Mouse (Mus musculus) frontal cortex, postnatal 14 days (tissue): ENCODE results near the gene Washc4.
"Not testable (repeated sequence)": the region's sequence is repeated elsewhere in the genome, so short reads cannot be mapped to it uniquely, and the experiment has no call there.

Experiments
- DNase-seq, 2 experiments: peaks; one replicate each; pipeline ENCODE4 v3.0.0; 2022; ENCODE audit warnings: low spot score in 2 of 2

Washc4 gene

DNA sequence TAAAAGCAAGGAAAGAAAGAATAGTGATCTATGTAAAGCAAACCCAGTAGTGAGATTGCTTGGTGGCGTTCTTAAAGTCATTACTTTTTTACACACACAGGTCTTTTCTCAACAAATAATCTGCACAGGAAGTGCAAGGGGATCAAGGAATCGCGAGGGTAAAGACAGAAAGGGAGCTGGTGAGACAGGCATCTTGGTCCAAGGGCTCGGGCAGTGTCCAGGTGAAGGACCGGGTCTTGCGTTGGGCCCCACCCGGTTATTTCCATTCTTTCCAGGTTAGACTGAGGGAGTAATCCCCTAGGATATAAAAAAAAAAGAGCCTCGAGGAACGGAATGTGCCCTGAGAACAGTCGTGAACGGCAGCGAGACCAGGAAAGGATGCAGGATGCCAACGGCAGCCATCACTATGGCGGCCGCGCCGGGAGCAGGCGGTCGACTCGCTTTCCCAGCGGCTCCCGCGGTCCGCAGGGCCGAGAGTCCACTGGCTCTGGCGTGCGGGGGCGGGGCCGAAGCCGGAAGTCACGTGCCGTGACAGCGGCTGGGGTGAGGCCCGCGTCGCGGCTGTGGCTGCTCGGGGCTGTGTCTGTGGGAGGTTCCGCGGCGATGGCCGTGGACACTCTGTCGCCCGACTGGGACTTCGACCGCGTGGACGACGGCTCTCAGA is at the start of gene Washc4:
Gene Washc4, plus strand, starts transcription at position 314 of the 664 bp plus-strand sequence.
- peak; percentile 88 to 94 for DNase-seq

DNA sequence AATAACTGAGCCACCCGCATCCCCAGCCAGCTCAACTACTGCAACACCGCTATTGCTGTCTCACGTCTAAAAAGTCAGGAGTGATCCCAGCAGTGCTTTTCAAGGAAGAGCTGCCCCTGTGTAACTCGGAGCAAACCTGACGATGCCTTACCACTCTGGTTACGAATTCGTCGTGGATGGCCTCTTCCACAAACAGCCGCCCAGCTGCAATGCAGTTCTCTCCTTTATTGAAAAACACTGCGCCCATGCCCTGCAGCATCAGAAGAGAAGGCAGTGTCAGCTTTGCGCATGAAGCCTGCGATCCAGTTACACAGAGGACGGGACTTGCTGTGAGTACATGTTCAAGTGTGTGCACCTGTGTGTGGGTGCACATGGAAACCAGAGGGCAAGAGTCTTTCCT is 46.2 kb upstream of the Washc4 start:
- DNase-seq, result no peak

DNA sequence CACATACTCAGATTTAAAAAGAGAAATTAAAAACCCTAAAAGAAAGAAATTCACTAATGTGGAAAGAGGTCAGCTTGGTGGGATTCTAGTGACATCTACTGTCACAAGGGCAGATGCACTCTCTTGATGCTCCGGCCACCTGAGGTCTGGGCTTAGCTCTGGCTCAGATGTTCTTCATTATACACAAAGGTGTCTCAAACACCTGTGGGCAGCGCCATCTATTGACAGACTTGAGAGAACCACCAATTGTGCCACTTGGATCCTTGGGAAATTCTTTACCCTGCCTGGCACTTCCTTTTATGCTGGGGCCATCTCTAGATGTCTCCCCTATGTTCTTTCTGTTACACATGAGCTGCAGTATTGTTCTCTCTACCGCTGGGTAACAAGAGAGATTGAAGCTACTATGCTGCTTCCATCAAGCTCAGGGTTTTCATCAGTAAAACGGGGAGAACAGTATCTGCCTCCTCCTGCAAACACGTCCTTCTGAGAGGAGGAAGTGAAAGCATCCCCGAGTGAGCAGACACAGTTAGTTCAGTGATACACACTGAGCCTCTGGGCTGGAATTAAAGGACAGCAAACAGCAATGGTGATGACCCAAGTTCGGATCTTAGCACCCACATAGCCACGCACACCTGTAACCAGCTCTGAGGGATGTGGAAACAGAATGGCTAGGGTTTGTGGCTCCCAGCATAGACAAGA is 34.4 kb upstream of the Washc4 start:
- DNase-seq, result no peak

DNA sequence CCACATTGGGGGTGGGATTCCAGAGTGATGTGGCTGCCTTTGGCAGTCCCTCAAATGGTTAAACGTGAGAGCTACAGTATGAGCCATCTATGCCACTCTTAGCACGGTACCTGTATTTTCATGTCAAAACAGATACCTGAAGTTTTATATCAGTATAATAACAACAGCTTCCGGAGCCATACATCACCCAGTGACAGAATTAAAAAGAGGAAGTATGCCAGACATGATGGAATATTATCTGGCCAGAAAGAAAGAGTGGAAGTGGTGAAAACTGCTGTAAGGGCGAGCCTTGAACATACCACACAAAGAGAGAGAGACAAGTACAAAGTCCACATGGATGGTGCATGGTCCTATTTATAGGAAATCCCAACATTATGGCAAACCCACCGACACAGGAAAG is 32.2 kb upstream of the Washc4 start:
- DNase-seq, result no peak

DNA sequence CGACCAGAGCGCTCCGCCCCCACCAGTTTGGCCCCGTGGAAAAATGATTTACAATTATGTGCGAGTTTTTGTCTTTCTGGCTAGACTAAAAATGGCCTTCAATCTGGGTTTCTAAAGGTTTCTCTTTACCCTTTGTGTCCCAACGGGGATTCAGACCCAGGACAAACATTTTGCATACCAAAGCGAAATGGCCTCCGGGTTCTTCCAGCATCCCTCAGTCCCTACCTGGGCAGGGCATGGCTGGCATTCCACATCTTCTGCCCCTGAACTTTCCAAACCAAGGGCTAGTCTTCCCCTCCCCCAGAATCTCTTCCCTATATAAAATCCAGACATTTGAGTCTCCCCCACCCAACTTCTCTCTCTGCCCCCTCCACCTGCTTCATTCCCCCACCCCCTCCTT is 29.8 kb upstream of the Washc4 start:
- DNase-seq, result no peak

DNA sequence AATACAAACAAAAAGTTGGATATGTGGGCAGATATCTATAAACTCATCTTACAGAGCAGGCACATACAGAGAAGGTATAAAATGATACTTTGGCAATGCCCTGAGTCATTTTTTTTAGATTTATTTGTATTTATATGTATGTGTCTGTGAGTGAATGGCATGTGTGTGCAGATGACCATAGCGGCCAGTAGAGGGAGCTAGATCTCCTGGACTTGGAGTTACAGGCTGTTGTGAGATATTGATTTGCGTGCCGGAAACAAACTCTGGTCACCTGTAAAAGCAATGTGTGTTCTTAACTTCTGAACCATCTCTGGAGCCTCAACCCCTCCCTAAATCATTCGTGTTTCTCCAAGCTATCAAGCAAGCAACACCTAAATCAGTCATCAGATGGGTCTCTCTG is 22.6 kb upstream of the Washc4 start:
- DNase-seq, result no peak

DNA sequence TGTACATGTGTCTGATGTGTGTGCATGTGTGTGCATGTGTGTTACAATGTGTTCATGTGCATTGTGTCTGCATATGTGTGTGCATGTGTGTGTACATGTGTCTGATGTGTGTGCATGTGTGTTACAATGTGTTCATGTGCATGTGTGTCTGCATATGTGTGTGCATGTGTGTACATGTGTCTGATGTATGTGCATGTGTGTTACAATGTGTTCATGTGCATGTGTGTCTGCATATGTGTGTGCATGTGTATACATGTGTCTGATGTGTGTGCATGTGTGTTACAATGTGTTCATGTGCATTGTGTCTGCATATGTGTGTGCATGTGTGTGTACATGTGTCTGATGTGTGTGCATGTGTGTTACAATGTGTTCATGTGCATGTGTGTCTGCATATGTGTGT is 19.3 kb upstream of the Washc4 start:
- not testable (repeated sequence) for DNase-seq

DNA sequence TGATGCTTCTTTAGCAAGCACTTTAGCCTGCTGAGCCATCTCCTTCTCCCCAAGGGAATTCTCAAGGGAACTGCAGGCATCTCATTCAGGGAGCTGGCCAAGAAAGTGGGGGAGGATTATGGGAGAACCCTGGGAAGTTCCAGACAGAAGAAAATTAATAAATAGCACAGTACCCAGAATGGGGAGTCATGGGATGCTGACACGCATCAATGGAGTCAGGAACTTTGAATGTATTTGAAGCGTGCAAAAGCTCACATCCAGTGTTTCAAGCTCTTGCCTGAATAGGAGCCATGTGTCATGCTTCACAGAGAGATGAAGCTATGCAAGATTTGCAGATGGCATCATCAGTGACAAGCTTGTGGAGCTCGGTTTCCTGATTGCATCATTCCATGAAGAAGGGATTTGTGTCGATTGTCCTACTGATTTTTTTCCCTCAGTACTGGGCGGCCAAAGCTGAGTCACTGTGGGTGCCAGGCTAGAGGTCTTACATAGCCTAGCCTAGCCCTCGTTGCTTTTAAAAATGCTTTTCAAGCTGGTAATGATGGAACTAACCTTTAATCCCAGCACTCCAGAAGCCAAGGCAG is 13.1 kb upstream of the Washc4 start:
- DNase-seq, result no peak

DNA sequence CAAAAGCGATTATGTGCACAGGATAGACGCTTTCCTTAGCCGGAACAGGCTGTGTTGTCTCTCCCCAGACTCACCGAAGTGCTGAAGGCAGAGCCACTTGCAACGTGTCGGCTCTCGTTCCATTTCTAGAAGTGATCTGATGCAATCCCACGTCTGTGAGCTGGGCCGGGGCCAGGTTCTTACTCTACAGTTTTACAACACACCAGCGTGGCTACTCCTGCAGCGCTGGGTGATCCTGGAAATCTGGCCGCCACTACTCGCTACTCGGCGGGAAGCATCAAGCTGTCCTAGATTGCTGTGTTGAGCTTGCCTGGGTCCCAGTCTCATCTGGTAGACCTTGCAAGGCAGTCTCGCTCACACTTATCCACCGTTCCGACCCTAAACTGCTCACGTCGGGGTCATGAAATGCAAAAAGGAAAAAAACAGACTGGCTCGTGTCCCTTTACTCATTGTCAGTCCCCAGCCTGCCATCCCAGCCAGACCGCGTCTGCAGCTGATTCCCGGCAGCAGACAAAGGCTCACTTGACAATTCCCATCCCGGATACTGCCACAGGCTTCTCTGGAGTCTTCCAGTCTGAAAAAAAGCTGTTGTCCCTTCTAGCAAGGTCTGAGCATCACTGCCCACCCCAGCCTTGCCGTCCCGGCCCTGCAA is 10.2 kb upstream of the Washc4 start:
- DNase-seq, result peak; percentile 47 to 55

DNA sequence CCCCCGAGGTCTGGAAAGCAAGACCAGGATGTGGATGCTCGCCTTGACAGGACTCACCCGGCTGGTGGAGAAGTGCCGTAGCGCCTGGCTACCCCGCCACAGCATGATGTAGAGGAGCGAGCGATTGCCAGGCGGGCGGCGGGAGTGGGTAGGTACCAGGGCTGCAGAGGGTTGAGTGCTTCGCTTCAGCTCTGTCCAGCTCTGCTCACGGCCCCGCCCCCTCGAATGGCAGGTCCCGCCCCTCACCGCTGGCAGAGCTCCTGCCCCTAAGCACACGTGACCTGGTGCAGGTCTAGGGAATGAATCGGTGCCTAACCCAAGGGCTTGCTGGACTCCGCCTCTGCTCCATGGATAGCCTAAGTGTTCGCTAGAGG is 9.7 kb upstream of the Washc4 start, which contains the start of gene Aldh1l2:
Gene Aldh1l2, minus strand, starts transcription at position 231 of the 374 bp plus-strand sequence.
- peak in 1 of 2 experiments; percentile 36 for DNase-seq

DNA sequence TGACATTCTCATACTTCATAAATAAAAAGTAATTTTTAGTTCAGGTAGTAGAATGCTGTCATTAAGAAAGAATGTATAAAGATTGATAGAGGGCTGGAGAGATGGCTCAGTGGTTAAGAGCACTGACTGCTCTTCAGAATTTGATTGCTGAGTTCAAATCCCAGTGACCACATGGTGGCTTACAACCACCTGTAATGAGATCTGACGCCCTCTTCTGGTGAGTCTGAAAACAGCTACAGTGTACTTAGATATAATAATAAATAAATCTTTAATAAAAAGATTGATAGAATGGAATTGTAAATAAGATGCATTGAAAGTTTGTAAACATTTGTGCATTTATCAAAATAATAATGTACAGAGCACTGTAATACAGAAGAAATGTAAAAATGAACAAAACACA is 7.1 kb upstream of the Washc4 start:
- no peak for DNase-seq

DNA sequence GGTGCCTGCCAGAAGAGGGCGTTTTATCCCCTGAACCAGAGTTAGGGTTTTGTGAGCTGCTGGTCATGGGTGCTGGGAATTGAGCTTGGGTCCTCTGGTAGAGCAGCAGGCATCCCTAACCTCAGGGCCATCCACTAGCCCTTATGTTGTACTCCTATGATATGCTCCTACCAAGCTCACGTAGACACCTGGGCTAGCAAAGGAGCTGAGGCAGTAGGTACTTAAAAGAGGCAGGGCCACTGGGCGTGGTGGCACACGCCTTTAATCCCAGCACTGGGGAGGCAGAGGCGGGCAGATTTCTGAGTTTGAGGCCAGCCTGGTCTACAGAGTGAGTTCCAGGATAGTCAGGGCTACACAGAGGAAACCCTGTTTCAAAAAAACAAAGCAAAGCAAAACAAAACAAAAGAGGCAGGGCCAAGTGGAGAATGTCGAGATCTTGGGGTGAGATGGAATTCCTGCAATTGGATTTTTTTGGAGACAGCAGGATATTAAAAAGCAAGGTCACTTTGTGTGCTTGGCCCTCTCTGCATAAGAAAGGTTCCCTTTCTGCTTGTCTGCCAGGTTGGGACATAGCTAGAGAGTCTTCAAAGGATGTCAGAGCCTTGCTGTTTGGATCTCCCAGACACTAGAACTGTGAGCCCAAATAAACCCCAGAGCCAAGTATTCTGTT is 4.1 kb upstream of the Washc4 start:
- DNase-seq, result no peak

DNA sequence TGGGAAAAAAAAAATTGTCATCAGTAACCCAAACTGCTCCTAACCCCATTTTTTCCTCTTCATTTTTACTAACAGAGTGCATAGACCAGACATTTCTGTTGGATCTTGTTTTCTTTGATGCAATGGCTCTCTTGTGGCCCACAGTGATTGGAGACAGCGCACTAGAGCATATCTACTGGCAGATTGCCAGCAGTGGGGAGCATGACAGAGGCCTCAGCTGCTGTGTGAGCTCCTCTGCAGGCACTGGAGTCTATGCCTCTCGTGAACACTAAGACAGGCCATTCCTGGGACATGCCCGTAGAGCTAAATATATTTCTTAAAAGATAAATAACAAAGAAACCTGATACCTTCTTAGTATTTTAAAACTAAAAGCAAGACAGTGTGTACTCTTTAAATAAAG is 3.5 kb upstream of the Washc4 start:
- no peak for DNase-seq

DNA sequence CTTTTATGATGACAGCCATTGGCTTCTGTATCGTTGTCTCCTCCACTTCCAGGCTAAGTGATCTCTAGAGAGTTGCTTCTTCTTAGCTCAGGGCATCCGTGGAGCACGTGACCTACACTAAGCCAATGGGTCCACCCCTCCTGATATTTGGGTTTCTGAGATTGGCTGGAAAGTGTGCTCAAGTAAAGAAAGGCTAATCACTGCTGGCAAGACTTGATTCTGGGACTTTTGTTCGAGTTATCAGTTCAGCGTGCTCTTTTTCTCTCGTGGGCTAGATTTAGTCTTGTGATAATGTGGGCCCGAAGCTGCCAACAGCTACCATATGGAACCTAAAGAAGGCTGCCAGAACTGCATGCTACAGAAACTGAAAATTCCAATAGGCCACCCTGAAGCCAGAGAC is 1.3 kb upstream of the Washc4 start:
- peak in 1 of 2 experiments; percentile 9 for DNase-seq

DNA sequence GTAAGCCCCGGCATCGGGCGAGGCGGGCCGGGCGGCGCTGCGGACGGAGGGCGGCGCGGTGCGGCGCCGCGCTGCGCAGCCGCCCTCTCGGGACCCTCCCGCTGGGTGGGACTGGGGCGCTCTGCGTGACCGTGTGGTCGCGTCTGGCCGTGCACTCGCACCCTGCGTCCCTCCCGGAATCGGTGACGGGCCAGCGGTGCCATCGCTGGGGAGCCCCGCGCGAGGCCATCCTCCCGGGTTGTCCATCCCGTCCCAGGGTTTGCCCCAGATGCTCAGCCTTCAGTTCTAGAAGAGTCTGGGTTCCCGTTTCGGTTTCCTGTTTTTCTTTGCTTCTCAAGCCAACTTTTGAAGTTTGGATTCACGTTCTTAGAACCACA is 539 bp downstream of the Washc4 start:
- no peak for DNase-seq

DNA sequence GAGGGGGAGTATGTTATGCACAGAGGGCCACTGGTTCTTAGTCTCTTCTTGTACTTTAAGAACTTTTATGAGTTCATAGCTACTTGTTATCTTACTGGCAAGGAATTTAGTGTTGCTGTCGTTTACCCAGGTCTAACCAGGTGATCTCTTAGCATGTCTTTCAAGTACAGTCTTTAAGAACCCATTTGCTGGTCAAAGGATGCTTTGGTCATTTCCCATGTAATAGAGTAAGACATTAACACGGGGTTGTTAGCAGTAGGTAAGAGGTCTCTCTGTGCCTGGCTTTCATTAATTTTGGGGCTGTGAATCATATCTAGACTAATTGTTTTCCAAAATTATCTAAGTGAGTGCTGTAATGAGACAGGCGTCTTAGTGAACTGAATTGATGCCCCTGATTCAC is 1.8 kb downstream of the Washc4 start:
- DNase-seq, result no peak

DNA sequence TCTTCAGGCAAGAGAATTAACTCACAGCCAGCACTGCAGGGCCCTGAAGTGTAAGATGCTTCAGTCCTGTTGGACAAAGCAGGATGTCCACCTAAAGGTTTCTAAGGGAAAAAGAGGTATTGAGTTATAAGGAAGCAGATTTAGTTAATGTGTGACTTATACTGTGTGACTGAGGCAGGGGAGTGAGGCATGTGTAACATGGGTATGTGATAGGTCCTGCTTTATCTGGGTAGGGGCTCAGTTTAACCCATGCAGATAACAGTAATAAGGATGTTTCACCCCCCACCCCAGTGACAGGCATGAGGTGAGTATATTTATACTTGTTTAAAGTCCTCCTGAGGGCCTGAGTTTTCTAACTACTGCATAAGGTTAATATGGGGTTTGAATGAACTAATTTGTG is 19.5 kb downstream of the Washc4 start:
- DNase-seq, result no peak

DNA sequence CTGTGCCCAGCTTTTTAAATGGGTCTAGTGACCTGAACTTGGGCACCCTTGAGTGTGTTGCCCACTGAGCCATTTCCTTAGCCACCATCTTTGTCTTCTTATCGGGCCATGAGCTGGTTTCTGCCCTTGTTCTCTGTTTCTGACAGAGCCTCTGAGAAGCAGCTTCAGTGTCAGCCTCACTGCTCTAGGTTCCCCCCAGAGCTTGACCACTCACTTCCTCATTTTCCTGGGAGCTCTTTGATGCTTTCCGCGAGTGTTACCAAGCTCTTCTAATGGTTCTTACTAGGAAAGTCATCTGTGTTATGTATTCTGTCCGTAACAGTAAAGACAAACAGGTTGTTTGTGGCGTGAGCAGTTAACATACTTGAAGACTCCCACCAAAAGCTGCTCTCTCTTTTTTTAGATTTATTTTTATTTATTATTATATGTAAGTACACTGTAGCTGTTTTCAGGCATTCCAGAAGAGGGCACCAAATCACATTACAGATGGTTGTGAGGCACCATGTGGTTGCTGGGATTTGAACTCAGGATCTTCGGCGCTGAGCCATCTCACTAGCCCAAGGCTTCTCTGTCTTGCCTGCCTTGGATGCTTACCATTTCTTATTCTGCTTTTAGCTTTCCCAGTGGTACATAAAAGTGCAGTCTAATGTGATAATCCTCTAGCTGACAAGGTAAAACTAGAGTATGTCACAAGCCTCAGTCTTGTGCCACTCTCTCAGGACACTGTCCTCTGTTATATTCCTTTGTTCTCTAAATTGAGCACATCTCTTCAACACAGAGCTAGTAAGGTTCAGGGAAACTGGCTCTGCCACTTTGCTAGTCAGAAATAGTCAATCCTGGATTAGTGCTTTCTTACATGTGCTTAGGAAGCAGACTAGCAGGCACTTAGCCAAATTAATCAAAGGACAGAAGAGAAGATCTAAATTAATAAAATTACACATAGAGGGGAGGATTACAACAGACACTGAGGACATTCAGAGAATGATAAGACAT is 22.2 kb downstream of the Washc4 start:
- no peak for DNase-seq

DNA sequence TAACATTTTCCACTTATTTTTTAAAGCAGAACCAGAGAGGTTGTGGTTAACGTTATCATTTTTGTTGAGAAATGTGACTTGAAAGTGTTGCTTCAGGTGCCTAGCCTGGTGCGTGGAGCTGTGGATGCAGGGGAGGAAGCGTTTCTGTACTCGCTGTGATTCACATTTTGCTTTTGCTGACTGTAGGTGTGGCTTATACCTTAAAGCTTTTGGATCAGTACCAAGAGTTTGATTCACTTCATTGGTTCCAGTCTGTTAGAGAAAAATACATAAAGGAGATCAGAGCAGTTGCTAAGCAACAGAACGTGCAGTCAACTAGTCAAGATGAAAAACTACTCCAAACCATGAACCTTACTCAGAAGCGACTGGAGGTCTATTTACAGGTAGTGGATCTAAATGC is 47.2 kb downstream of the Washc4 start:
- DNase-seq, result no peak

DNA sequence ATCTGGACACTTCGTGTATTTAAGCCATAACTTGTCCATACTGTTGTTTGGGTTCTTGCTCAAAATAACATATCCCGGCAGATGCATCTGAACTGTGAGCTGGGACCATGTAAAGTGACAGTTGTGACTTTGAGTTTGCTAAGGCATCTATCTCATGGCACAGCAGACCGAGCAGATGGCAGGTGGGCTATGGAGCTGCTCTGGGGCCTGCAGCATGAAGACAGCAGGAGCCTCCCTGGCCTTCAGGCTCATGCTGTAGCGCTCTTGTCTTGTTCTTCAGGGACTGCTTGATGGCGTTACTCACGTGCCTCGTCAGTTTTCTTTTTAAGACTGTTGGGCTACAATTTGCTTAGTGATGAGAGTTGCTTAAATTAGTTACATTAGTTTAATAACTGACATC is 49.1 kb downstream of the Washc4 start:
- no peak for DNase-seq

DNA sequence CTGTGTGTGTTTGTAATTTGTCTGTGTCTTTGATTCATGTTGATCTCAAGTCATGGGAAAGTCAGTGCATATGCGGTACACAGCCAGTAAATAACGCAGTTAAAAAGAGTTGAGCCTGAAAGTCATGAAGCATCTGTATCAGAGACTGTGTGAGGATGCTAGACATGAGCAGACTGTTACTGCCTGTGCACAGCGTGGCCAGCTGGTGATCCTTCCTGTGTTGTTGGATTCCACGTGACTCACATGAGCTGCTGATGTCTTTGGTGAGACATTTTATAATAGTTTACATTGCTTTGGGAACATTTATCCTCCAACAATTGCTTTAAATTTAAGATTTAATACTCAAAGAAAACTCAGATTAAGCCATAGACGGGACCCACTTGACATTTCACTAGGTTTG is 51.0 kb downstream of the Washc4 start:
- DNase-seq, result no peak
